Mouse (Mus musculus): ENCODE measurements at regions not wholly inside any gene's neighbourhood (a gene's known extent, or its start where the extent isn't known, plus 50 kb on each side); places are given as distances from the start of the nearest gene placed in this dataset.

GRCm38 (mm10) chr14:110007159-110007558, 747.8 kb downstream of the Slitrk6 start:
- DNase-seq (ENCODE audit: low spot score) = no peak

- no peak for DNase-seq (ENCODE audit: low spot score)
These were observed 769.9 kb downstream of the Slitrk6 start for GRCm38 (mm10) chr14:109985026-109985425.

- DNase-seq (ENCODE audit: low spot score) = no peak
These were observed 796.9 kb downstream of the Slitrk6 start for GRCm38 (mm10) chr14:109958008-109958407.

GRCm38 (mm10) chr14:109941944-109942343, 813.0 kb downstream of the Slitrk6 start:
- no peak for DNase-seq (ENCODE audit: low spot score)

- no peak for DNase-seq (ENCODE audit: low spot score)
These were observed 813.8 kb downstream of the Slitrk6 start for GRCm38 (mm10) chr14:109941162-109941561.

GRCm38 (mm10) chr14:109937432-109937831, 817.5 kb downstream of the Slitrk6 start:
- no peak for DNase-seq (ENCODE audit: low spot score)

- DNase-seq (ENCODE audit: low spot score) = no peak
These were observed 826.0 kb downstream of the Slitrk6 start for GRCm38 (mm10) chr14:109928977-109929376.

- no peak for DNase-seq (ENCODE audit: low spot score)
These were observed 863.1 kb downstream of the Slitrk6 start for GRCm38 (mm10) chr14:109891896-109892165.

GRCm38 (mm10) chr14:109891151-109891895, 863.6 kb downstream of the Slitrk6 start:
- no peak for DNase-seq (ENCODE audit: low spot score)

- no peak for DNase-seq (ENCODE audit: low spot score)
These were observed 877.8 kb downstream of the Slitrk6 start for GRCm38 (mm10) chr14:109876950-109877663.

- peak; percentile 51 for DNase-seq (ENCODE audit: low spot score)
These were observed 880.7 kb downstream of the Slitrk6 start for GRCm38 (mm10) chr14:109874230-109874629.

- DNase-seq (ENCODE audit: low spot score) = peak; percentile 34
These were observed 914.4 kb downstream of the Slitrk6 start for GRCm38 (mm10) chr14:109840354-109841104.

- no peak for DNase-seq (ENCODE audit: low spot score)
These were observed 888.7 kb upstream of the Slitrk1 start for GRCm38 (mm10) chr14:109802522-109803126.

GRCm38 (mm10) chr14:109772246-109772645, 858.3 kb upstream of the Slitrk1 start:
- no peak for DNase-seq (ENCODE audit: low spot score)

- no peak for DNase-seq (ENCODE audit: low spot score)
These were observed 846.9 kb upstream of the Slitrk1 start for GRCm38 (mm10) chr14:109760892-109761291.

All from adipocyte (in vitro differentiated cells).